Mouse (Mus musculus): ENCODE data around the gene Psmc3ip. TPM values are rescaled to one million over a fixed set of nuclear protein-coding genes. Genes with fewer than 3 reads are reported as not detected.
A peak's percentile ranks its signal among the peaks of the same experiment; 100 is the strongest.

Gene Psmc3ip
- polyA plus RNA-seq, 1 experiment from 2014 or later: 20.5 TPM

- no peak overlapping the region for H3K4me3 ChIP-seq
- H3K36me3 ChIP-seq: peaks cover 20% of the 10 kb centered on the region
- no peak for ATAC-seq (ENCODE audit: low read depth)
- H3K9me3 ChIP-seq: no peaks in the 10 kb centered on the region
- H3K9ac ChIP-seq: no peak overlapping the region
- H3K27ac ChIP-seq (replicated peaks): no peak overlapping the region
- H3K27me3 ChIP-seq: peaks cover 16% of the 10 kb centered on the region
- no peak overlapping the region for H3K4me2 ChIP-seq
- H3K4me1 ChIP-seq (replicated peaks): peaks cover 56% of the 10 kb centered on the region
- WGBS: 95% methylated on average over 12 of the region's 12 CpGs
These were observed 10.4 kb downstream of the Psmc3ip start for GRCm38 (mm10) chr11:101084811-101085210.

- Histone ChIP-seq H3K4me3 (no peak overlapping the region), H3K27ac (replicated peaks) (no peak overlapping the region), H3K9ac (0 out of 2 replicates have a peak overlapping the region, but pooled peaks have one; percentile 36), H3K27me3 (peaks cover 21% of the 10 kb centered on the region), H3K4me2 (no peak overlapping the region), H3K36me3 (peaks cover 15% of the 10 kb centered on the region), H3K4me1 (replicated peaks) (peaks cover 60% of the 10 kb centered on the region), H3K9me3 (no peaks in the 10 kb centered on the region)
- WGBS: 78% methylated on average over 14 of the region's 14 CpGs
- ATAC-seq (ENCODE audit: low read depth): no peak
These were observed 11.0 kb downstream of the Psmc3ip start for GRCm38 (mm10) chr11:101084246-101084645.

- no peak; the same call in 1 of the 2 replicates for ATAC-seq (ENCODE audit: low read depth)
- Histone ChIP-seq H3K9me3 (no peaks in the 10 kb centered on the region), H3K27me3 (peaks cover 32% of the 10 kb centered on the region), H3K4me3 (peak overlapping the region; percentile 69), H3K36me3 (peaks cover 6% of the 10 kb centered on the region; the same call in 1 of the 2 replicates), H3K9ac (peak overlapping the region; percentile 95), H3K4me2 (peak overlapping the region; percentile 99), H3K4me1 (replicated peaks) (peaks cover 54% of the 10 kb centered on the region), H3K27ac (replicated peaks) (peak overlapping the region; percentile 92)
- WGBS: 28% methylated on average over 19 of the region's 19 CpGs
These were observed 12.0 kb downstream of the Psmc3ip start for GRCm38 (mm10) chr11:101083083-101083697.

- H3K27me3 ChIP-seq: peaks cover 39% of the 10 kb centered on the region
- peaks cover 6% of the 10 kb centered on the region; the same call in 1 of the 2 replicates for H3K36me3 ChIP-seq
- H3K4me2 ChIP-seq: peak within 1 kb of the TSS; percentile 99
- H3K27ac ChIP-seq (replicated peaks): peak within 1 kb of the TSS; percentile 92
- H3K9me3 ChIP-seq: no peaks in the 10 kb centered on the region
- H3K4me3 ChIP-seq: peak within 1 kb of the TSS; percentile 69
- H3K4me1 ChIP-seq (replicated peaks): peaks cover 47% of the 10 kb centered on the region
- ATAC-seq (ENCODE audit: low read depth): peak; percentile 89
- WGBS: under 1% methylated on average over 51 of the region's 51 CpGs
- H3K9ac ChIP-seq: peak within 1 kb of the TSS; percentile 95
These were observed 12.8 kb downstream of the Psmc3ip start, which contains the start of gene Coasy for GRCm38 (mm10) chr11:101082208-101083082. Gene Coasy, plus strand, starts transcription at chr11:101082565.

- Histone ChIP-seq H3K4me1 (replicated peaks) (peaks cover 45% of the 10 kb centered on the region), H3K27me3 (peaks cover 47% of the 10 kb centered on the region), H3K36me3 (peaks cover 8% of the 10 kb centered on the region), H3K9me3 (no peaks in the 10 kb centered on the region), H3K27ac (replicated peaks) (peak overlapping the region; percentile 92), H3K4me3 (peak overlapping the region; percentile 69), H3K4me2 (peak overlapping the region; percentile 99), H3K9ac (peak overlapping the region; percentile 95)
- 5% methylated on average over 10 of the region's 10 CpGs for WGBS
- no peak for ATAC-seq (ENCODE audit: low read depth)
These were observed 13.6 kb downstream of the Psmc3ip start for GRCm38 (mm10) chr11:101081659-101082058.

GRCm38 (mm10) chr11:101080421-101080820 is 14.8 kb downstream of the Psmc3ip start:
- 68% methylated on average over 5 of the region's 5 CpGs for WGBS
- no peak overlapping the region for H3K27ac ChIP-seq (replicated peaks)
- H3K4me3 ChIP-seq: no peak overlapping the region
- no peak for ATAC-seq (ENCODE audit: low read depth)
- peaks cover 12% of the 10 kb centered on the region; the same call in 1 of the 2 replicates for H3K36me3 ChIP-seq
- H3K4me1 ChIP-seq (replicated peaks): peaks cover 32% of the 10 kb centered on the region
- H3K9me3 ChIP-seq: no peaks in the 10 kb centered on the region
- H3K9ac ChIP-seq: no peak overlapping the region
- H3K4me2 ChIP-seq: no peak overlapping the region
- peaks cover 57% of the 10 kb centered on the region for H3K27me3 ChIP-seq

- Histone ChIP-seq H3K4me2 (peak overlapping the region; percentile 20), H3K4me1 (replicated peaks) (peaks cover 32% of the 10 kb centered on the region), H3K27me3 (peaks cover 57% of the 10 kb centered on the region), H3K9me3 (no peaks in the 10 kb centered on the region), H3K36me3 (peaks cover 9% of the 10 kb centered on the region; the same call in 1 of the 2 replicates), H3K27ac (replicated peaks) (no peak overlapping the region), H3K4me3 (no peak overlapping the region), H3K9ac (0 out of 2 replicates have a peak overlapping the region, but pooled peaks have one; percentile 17)
- ATAC-seq (ENCODE audit: low read depth): no peak
- 2% methylated on average over 27 of the region's 27 CpGs for WGBS
These were observed 15.5 kb downstream of the Psmc3ip start for GRCm38 (mm10) chr11:101079746-101080145.

GRCm38 (mm10) chr11:101078121-101078520 is 17.1 kb downstream of the Psmc3ip start, which contains the start of gene Hsd17b1:
Gene Hsd17b1, plus strand, starts transcription at chr11:101078411.
- H3K9me3 ChIP-seq: no peaks in the 10 kb centered on the region
- ATAC-seq (ENCODE audit: low read depth): no peak
- peaks cover 6% of the 10 kb centered on the region; the same call in 1 of the 2 replicates for H3K36me3 ChIP-seq
- no peak within 1 kb of the TSS for H3K4me2 ChIP-seq
- H3K27ac ChIP-seq (replicated peaks): no peak within 1 kb of the TSS
- WGBS: 72% methylated on average over 9 of the region's 9 CpGs
- H3K9ac ChIP-seq: no peak within 1 kb of the TSS
- H3K4me3 ChIP-seq: no peak within 1 kb of the TSS
- peaks cover 21% of the 10 kb centered on the region for H3K4me1 ChIP-seq (replicated peaks)
- H3K27me3 ChIP-seq: peaks cover 57% of the 10 kb centered on the region

- Histone ChIP-seq H3K9me3 (no peaks in the 10 kb centered on the region), H3K27me3 (peaks cover 24% of the 10 kb centered on the region), H3K9ac (no peak overlapping the region), H3K4me2 (no peak overlapping the region), H3K36me3 (peaks cover 6% of the 10 kb centered on the region; the same call in 1 of the 2 replicates), H3K4me3 (no peak overlapping the region), H3K4me1 (replicated peaks) (peaks cover 20% of the 10 kb centered on the region), H3K27ac (replicated peaks) (no peak overlapping the region)
- 75% methylated on average over 14 of the region's 14 CpGs for WGBS
- no peak for ATAC-seq (ENCODE audit: low read depth)
These were observed 23.3 kb downstream of the Psmc3ip start for GRCm38 (mm10) chr11:101071810-101072428.

GRCm38 (mm10) chr11:101070987-101071386 is 24.2 kb downstream of the Psmc3ip start:
- Histone ChIP-seq H3K4me3 (peak overlapping the region; percentile 80), H3K4me2 (peak overlapping the region; percentile 97), H3K4me1 (replicated peaks) (peaks cover 29% of the 10 kb centered on the region), H3K27ac (replicated peaks) (no peak overlapping the region), H3K36me3 (no peaks in the 10 kb centered on the region), H3K27me3 (peaks cover 14% of the 10 kb centered on the region; the same call in 1 of the 2 replicates), H3K9ac (peak overlapping the region; percentile 89), H3K9me3 (no peaks in the 10 kb centered on the region)
- 74% methylated on average over 6 of the region's 6 CpGs for WGBS
- ATAC-seq (ENCODE audit: low read depth): no peak

- H3K9ac ChIP-seq: peak overlapping the region; percentile 89
- H3K4me2 ChIP-seq: peak overlapping the region; percentile 97
- H3K4me1 ChIP-seq (replicated peaks): peaks cover 29% of the 10 kb centered on the region
- 0 out of 2 replicates have a peak, but pooled peaks cover 11% of the 10 kb centered on the region for H3K27me3 ChIP-seq
- no peaks in the 10 kb centered on the region for H3K9me3 ChIP-seq
- under 1% methylated on average over 36 of the region's 36 CpGs for WGBS
- H3K27ac ChIP-seq (replicated peaks): peak overlapping the region; percentile 81
- H3K4me3 ChIP-seq: peak overlapping the region; percentile 80
- no peaks in the 10 kb centered on the region for H3K36me3 ChIP-seq
- peak; percentile 62 for ATAC-seq (ENCODE audit: low read depth)
These were observed 25.1 kb downstream of the Psmc3ip start for GRCm38 (mm10) chr11:101070189-101070527.

Measured in neural tube, embryonic 13.5 days (tissue).